Mouse (Mus musculus): ENCODE results near the gene Olfr459. TPM values are rescaled to one million over a fixed set of nuclear protein-coding genes. Genes with fewer than 3 reads are reported as not detected.

Gene Olfr459
- total RNA-seq (2021): not detected
- long read RNA-seq, experiment 1: 0 reads
- long read RNA-seq, experiment 2: 0 reads

DNA sequence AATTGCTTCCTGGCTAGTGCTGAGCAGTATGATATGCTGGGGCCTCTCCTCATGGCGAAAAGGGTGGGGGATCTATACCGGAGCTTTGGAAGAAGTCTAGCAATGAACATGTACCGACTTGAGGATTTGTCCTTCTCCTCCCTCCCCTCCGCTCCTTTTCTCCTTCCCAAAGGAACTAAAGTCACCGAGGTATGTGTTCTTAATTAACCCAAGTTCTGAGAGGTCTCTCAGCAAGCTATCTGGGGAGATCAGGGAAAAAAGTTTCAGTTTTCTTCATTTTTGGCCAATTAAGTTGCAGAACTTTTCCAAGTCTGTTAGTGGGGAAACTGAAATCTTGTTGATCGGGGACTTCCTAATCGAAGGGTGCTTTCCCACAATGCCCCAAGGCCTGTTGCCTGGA is at the start of gene Olfr459:
TSS of gene Olfr459 (minus strand) at position 101 of the 400 bp plus-strand sequence.
- no peak for DNase-seq (ENCODE audit: low spot score in 2 of 2)

DNA sequence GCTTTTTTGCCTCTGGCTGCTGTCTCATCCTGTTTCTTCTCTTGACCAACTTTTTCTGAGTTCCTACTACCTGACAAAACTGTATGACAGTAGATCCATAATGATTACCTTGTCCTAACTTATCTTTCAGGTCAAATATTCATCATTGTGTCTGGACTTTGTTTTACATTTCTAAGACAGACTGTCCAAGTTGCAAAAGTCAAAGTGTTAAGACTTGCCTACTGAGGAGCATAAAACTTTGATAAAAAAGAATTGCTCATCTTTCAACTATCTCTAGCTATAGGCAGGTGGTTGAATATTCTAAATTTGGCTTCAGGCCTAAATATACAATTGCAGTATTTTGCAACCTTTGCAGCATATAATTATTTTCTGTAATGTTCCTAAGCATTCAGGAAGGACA is 49.1 kb upstream of the Olfr459 start:
- DNase-seq (ENCODE audit: low spot score in 2 of 2): no peak

DNA sequence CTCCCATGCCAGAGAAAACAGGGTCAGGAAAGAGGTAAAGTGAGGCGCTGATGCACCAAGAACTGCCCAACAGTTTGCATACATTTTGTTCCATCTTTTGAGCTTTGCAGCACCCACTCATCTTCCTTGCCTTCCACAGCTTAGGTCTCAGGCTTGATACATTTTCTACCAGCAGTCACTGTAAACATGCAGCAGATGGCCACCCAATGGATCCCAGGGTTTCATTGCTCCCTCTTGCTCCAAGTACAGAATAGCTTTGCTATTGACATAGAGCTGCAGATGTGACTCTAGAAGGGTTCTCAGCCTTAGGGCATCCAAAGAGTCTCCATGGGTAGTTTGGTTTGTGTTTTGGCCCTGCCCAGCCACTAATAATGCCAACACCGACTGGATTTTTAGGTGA is 11.7 kb upstream of the Olfr459 start:
- no peak for DNase-seq (ENCODE audit: low spot score in 2 of 2)

DNA sequence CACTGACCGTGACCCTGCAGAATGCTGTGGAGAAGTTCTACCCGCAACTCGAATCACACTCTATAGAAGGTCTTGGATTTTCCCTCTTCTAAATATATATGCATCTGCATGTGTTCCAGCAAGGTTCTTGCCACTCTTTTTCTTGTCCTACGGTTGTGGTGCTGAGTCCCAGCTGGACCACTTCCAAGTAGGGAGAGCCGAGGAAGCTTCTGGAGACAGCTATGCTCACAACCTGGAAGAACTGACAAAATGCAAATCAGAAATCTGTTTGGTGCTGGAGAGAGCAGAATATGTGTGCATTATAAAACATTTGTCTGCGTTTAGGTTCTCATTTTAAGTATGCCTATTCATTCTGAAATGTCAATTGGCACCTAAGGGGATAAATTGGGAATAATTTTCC is 744 bp upstream of the Olfr459 start:
- no peak for DNase-seq (ENCODE audit: low spot score in 2 of 2)

DNA sequence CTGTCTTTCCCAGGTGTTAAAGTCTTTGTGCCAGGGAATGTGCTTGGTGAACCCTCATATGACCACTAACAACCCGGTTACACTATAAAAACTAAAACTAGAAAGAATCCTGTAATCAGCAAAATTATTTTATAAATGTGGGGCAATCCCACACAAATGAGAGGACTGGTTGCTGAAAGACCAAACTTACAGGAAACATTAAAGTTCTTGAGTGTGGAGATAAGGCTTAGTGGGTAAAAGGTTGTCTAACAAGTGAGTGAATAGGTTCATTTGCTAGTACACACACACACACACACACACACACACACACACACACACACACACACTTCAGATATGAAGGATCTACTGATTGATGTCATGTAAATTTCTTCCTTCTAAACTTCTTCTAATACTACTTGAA is 5.1 kb downstream of the Olfr459 start:
- no peak for DNase-seq (ENCODE audit: low spot score in 2 of 2)

DNA sequence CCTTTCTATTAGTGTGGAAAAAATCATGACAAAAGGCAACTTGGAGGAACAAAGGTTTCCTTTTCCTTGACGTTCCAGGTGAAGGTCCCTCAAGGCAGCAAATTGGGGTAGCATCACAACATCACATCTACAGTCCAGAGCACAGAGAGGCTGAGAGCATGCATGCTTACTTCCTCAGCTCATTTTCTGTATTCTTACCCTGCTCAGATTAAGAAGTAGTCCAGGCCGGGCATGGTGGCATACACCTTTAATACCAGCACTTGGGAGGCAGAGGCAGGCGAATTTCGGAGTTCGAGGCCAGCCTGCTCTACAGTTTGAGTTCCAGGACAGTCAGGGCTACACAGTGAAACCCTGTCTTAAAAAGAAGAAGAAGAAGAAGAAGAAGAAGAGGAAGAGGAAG is 10.7 kb downstream of the Olfr459 start:
- no peak for DNase-seq (ENCODE audit: low spot score in 2 of 2)

DNA sequence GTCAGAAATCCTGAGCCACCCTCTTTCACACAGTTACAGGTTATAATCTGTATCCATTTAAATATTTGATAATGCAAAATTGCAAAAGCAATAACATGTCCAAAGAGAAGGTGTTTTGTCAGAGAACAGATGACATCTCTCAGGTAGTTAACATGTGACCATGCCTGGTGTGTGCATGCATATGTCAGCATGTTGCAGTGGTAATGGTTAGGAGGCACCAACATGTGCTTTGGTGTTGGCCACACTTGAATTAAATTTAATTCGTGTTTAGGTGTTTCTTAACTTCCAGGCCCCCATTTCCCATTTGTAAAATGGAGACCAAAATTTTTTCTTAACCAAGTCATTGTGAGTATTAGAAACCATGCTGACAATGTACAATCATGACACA is 12.6 kb downstream of the Olfr459 start:
- DNase-seq (ENCODE audit: low spot score in 2 of 2): no peak

DNA sequence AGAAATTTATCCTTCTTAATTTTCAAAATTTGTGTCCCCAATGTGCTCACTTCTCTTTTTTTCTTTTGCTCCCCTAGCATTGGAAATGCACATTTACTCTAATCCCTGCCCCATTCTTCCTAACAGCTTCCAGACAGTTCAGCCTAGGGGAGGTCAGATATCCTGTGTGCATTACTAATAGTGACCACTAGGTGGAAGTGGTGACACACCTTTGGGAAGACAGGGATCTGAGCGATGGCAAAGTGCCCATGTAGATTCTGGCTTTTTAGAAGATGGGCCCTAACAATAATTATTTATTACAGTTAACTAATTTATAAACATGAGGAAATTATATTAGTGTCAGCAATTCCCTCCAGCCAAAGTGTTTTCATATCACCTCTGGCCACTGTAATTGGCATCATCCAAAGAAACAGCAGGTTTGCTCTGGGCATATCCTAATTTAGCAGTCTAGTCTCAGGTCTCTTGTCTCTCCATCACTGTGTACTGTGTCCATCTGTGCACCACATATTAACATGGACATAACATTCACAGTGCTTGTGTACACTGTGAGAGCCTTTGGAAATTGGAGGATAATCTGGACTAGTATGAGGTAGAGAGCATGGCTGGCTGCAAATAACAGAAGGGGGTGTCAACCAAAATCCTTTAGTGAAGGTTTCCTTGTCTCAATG is 13.1 kb downstream of the Olfr459 start:
- DNase-seq (ENCODE audit: low spot score in 2 of 2): peak in 1 of 2 experiments; percentile 33

DNA sequence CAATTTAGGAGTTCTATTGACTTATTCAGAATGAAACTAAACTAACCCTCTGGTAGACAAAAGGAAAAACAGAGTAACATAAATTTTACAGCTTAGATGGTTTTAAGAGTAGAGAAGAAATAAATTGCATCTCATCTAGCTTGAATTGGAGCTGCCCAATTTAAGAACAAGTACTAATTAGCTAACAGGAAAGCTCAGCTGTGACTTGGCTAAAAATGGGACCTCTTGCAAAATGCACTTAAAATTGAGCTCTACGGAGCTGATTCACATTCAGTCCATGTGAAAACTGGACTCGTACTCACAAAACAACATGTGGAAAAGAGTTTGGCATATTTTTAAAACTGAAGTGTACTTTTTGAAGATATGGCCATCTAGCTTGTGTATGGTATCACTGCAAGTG is 15.4 kb downstream of the Olfr459 start:
- no peak for DNase-seq (ENCODE audit: low spot score in 2 of 2)

DNA sequence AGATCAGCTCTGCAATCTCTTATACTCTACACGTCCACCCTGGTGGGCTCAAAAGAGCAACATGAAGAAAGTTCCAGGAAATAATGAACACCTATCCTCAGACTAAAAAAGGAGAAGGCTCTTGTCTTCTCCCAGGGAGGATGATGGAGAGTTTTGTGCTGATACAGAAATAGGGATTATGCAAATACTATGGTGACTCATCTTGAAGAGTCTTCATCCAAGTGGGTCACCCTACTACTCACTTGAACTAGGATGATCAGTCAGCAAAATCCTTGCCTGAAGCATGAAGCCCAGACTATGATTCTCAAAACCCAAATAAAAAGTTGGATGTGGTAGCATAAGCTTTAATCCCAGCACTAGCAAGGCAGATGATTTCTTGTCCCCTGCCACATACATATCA is 16.6 kb downstream of the Olfr459 start:
- no peak for DNase-seq (ENCODE audit: low spot score in 2 of 2)

DNA sequence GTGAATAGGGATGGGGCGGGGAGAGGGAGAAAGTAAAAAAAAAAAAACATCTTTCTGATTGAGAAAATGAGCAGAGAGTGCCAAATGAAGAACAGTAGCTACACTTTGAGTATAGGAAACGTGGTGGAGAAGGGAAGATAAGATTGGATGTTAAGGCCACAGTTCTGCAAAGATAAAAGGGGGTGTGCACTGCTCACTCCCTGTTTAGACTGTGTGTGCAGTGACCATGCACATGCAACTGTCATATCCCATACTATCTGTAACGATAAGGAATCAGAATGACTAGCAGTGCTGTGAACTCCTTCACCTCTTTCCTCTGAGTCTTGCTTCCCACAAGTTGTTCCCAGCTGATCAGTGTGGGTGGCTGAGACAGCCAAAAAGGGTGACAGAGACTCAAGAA is 17.8 kb downstream of the Olfr459 start:
- DNase-seq (ENCODE audit: low spot score in 2 of 2): no peak

DNA sequence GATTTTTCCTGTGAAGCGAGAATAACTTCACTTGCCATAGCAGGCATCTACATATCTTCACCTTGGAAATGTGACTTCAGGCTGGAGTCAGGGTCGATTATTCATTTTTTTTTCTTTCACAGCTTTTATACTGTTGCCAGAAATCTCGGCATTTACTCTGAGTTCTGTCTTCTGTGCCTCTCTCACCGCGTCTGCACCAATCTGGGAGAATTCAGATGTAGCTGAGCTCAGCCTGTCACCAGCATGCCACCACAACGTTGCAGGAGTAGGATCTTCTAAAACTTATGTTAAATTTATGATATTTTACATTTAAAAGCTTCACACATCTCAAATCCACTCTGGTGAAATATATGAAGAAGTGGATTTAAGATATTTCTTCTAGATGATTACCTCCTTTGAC is 20.4 kb downstream of the Olfr459 start:
- DNase-seq (ENCODE audit: low spot score in 2 of 2): no peak

DNA sequence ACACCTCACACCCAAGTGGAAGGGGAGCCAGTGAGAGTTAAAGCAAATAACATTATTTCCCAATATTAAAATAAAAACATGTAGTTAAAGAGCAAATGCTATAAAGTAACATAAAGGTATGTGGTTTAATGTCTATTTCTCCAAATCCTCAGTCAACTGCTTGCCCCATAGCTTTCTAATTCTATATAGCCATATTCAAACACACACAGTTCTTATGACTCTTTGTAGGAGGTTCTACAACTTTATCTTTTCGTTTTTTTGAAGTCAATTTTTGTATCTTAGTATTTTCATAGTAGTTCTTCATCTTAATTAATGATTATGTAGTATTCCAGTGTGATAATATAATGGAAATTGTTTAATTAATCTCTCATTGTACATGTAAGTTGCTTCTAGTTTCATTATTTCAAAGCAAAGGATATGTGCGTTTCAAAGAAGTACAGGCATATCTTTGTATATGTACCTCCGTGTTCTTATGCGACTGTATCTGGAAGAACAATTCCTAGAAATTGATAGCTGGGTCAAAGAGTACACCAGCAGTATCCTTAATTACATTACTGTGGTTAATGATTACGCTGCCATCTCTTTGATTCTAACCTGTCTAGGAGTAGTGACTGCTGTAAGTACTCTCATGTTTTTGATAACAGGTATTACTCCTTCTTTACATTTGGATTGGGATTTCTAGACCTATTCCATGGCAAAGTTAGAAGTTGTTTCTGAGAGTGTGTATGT is 30.1 kb downstream of the Olfr459 start:
- DNase-seq (ENCODE audit: low spot score in 2 of 2): no peak

DNA sequence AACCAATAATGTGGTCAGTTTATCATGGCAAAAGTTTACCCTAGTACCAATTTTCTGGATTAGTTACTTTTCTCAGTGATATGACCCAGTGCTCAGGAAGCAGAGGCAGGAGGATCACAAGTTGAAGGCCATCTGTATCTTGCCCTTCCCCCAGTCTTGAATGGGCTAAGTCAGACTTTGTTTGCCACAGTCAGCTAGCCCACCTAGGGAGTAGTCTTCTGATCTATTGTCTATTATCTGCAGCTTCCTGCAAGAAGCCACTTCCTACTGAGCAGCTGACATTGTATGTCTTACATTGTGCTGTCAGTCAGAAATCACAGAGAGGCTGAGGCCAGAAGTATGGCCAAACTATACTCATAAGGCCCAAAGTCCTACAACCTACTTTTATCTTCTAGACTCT is 33.9 kb downstream of the Olfr459 start:
- DNase-seq (ENCODE audit: low spot score in 2 of 2): no peak

DNA sequence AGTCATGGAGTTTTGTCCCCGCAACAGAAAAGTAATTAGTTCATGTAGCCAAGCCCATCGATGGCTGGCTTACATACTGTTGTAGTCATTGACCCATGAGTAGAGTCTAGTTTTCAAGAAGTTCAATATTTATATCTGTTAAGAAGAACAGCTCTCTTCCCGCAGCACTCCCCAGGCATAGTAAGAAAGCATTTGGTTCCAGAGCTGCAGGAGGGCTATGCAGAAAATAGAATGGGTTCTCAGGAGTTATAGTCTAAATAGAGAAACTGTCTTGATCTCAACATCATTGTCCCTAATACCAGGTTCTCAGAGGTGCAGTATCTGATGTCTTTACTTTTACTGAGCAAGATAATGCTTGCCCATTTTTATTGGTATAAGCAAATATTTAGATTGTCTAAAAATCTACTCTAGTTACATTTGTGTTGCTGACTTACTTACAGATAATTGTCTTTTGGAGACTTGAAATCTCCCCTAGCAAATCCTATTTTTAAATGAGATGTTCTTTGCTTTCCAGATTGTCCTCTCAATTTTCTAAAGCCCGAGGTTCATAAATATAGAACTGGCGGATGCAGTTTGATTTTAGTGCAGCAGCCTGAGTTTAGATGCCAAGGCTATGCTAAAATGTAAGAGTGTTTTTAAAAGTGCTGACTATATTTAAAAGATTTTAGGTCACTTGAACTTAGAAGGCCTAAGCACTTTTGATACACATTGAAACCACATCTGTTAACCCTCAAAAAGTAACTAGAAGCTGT is 40.1 kb downstream of the Olfr459 start:
- DNase-seq (ENCODE audit: low spot score in 2 of 2): no peak

DNA sequence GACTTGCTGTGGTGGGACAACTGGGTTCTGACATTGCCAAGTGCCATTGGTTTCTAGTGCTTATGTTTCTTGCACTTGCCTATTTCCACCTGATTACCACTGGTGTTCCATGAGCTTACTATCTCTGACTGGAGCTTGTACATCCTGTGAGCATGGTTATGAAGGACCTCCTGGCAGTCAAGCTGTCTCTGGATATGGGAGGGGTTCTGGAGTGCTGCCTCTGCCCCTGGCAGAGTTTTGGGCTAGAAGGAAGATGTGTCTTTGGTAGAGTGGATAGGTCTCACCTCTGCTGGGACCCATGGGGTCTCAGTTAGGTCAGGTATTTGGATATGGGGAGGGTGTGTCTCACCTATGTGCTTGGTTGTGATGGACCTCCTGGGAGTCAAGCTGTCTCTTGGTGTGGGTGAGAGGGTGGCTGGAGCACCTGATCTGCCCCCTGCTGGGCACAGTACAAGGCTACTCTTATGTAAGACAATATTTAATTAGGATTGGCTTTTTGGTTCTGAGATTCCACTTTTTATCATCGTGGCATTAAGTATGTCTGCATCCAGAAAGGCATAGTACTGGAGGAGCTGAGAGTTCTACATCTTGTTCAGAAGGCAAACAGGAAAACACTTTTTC is 46.9 kb downstream of the Olfr459 start:
- DNase-seq (ENCODE audit: low spot score in 2 of 2): no peak

DNA sequence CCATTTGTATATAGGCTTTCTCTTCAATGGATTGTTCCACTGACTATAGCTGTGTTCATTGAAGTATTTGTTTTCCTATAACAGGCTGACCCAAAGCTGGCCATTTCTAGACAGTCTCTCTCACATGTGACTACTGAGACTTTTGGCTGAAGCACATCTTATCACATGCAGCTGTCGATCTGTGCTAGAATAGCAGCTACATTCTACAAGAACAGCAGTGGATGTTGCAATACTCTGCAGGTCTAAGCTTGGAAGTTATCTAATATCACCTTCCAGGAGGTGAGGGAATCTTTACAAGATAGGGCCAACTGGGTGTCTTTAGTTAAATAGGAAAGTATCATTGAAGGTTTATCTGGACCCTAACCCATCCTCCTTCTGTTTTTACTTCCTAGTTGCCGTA is 53.5 kb downstream of the Olfr459 start:
- no peak for DNase-seq (ENCODE audit: low spot score in 2 of 2)

Other genes starting within 250 kb of the Olfr459 start
- 1 to 10 TPM; 5.1 to 5.8 TPM for gene Ephb6, start 169.7 kb downstream of the Olfr459 start, total RNA-seq (2021)
- not detected for gene Trpv6, start 138.8 kb downstream of the Olfr459 start, total RNA-seq (2021)
- gene Trpv5, start 94.4 kb downstream of the Olfr459 start, total RNA-seq (2021): not detected
- not detected for gene Llcfc1, start 90.7 kb downstream of the Olfr459 start, total RNA-seq (2021)
- 1 to 10 TPM in 1 of 2 experiments, under 1 TPM in 1; 0.78 to 1.4 TPM for gene Kel, start 70.8 kb downstream of the Olfr459 start, total RNA-seq (2021)
- not detected for gene Pip, start 72.4 kb upstream of the Olfr459 start, total RNA-seq (2021)
- not detected for gene Sval2, start 77.8 kb upstream of the Olfr459 start, total RNA-seq (2021)
- not detected for gene Sval1, start 176.5 kb upstream of the Olfr459 start, total RNA-seq (2021)
- not detected for gene Sval3, start 193.0 kb upstream of the Olfr459 start, total RNA-seq (2021)